Mouse (Mus musculus) cerebellum, adult 2 months (tissue): ENCODE measurements around the gene Zbtb20.

Source experiments
- CTCF ChIP-seq: fragments of 200-500 bp; IDR thresholded peaks from 2 replicates; pipeline ENCODE4 v1.5.1; 2011; ENCODE audit warnings: low read depth, mild to moderate bottlenecking, control low read depth, low read length, moderate library complexity, borderline replicate concordance; ENCODE audit not compliant: insufficient read depth
- POLR2A ChIP-seq: fragments of 200-500 bp; IDR thresholded peaks from 2 replicates; pipeline ENCODE4 v1.6.1; 2011; ENCODE audit warnings: low read length, control low read depth, borderline replicate concordance; ENCODE audit not compliant: insufficient read depth

DNA sequence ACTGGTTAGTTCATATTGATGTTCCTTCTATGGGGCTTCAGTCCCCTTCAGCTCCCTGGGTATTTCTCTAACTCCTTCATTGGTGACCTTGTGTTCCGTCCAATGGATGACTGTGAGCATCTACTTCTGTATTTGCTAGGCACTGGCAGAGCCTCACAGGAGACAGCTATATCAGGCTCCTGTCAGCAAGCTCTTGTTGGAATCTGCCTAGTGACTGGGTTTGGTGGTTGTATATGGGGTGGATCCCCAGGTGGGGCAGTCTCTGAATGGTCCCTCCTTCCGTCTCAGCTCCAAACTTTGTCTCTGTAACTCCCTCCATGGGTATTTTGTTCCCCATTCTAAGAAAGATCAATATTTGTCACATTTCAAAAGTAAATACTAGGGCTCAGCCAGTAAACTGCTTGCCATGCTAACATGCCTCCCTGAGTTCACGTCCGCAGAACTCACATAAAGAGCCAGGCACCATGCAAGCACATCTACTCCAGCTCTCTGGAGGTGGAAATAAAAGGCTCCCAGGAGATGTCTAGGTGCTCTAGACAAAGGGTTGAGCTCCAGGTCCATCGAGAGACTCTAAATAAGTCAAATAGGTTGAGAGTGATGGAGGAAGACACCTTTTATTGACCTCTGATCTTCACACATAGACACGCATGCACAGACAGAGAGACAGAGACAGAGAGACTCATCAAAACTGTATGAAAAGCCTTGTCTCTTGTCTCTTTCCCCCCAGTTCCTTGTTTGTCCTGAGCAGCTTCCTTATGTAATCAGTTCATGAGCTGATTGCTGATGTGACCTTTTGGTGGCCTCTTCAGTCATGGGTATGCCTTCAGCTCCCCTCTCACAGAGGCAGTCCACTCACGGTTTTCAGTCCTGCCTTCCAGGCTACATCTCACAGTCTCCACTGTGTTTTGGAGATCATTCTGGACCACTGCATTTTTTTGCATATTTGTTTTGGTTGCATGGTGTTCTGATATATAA lies 504.0 kb downstream of the Zbtb20 start:
- TF ChIP-seq CTCF, result no peak
- no peak for TF ChIP-seq POLR2A
